Mouse (Mus musculus) gastrocnemius, postnatal 10 days (tissue): ENCODE data around the gene Rai14. TPM values are rescaled to one million over a fixed set of nuclear protein-coding genes. Genes with fewer than 3 reads are reported as not detected.

Experiments
- DNase-seq: peaks from one replicate; pipeline ENCODE4 v3.0.0; 2021; ENCODE audit warnings: mixed read lengths
- total RNA-seq, 2 experiments: library from RNA; stranded (reverse); gene quantifications; 2 replicates each; pipeline ENCODE4 v1.2.3; 2021

Gene Rai14
- total RNA-seq, 2 experiments from 2014 or later, result 8.2 to 12.8 TPM

DNA sequence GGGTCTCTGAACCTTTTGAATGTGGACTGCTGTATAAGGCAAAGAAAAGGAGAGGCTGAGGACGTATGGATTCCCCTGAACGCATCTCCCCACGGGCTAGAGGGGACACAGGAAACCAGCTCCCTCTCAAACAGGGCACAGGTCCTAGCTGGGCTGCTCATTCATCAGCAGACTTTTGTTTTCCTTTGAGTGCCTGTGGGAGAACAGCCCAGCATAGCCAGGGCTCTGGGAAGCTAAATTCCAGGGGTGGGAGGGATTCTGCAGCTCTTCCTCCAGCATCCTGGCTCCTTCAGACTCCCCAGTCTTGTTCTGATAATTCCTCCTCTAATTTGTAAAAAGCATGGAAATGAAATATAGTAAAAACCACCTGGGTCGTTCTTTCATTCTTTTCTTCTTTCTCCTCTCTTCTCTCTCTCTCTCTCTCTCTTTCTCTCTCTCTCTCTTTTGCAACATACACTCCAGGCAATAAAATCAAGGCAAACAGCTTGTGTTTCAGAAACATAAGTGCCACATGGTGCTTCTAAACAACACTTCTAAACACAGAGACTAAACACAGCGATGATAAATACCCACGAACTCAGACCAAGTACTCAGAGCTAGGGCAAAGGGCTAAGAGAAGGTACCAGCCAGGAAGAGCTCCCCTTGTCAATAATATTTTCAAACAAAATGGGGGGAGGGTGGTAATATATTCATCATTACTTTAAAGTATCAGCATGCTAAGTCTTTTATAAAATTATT lies 65.9 kb downstream of the Rai14 start:
- DNase-seq, result peak; percentile 23

DNA sequence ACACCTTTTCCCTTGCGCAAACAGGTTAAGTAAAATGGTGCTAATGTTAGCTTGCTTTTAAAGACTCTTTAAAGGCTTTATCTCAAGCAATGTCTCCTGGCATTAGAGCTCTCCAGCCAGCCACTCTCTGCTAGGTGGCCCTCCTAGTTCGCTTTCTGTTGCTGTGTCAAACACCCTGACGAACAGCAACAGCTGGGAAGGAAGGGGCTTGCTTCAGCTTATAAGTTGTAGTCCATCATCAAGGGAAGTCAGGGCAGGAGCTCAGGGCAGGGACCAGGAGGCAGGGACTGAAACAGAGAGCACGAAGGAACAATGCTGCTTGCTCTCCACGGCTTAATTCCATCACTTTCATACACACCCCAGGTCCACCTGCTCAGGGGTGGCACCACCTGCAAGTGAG lies 68.1 kb downstream of the Rai14 start:
- no peak for DNase-seq

DNA sequence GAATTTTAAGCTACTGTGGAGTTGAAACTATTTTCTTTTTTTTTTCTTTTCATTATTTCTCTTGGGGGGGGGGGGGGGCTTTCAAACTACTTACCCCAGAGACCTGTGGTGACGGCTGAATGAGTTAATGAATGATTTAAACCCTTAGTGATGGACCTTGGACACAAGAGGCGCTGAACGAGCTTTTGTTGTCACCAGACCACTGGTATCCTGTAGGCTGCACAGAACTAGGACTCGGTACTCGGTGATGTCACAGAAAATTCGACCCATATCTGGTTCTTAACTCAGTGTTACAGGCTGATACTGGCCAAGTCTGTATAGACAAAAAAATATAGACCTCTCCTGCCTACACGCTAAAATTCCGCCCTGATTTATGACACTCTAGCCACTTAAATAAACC lies 69.3 kb downstream of the Rai14 start:
- DNase-seq, result no peak

DNA sequence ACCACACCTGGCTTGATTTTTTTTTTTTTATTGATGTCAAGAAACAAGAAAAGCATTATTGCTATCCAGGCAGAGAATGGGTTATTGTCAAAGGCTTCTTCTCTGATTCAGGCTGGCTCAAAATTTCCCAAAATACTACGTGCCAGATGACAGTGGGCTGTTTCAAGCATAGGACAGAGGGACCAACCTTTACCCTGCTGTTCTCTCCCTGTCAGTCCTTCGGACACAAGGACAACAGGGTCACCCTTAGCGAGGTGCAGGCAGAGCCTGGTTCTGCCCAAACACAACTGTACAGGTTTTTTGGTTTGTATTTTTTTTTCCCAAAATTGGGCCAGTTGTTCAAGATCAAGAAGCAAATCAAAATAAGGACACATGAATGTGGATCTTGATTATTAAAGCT lies 70.6 kb downstream of the Rai14 start:
- DNase-seq, result no peak

GRCm38 (mm10) chr15:10643224-10643623 lies 71.2 kb downstream of the Rai14 start:
- no peak for DNase-seq

- no peak for DNase-seq
These were observed 72.0 kb downstream of the Rai14 start for GRCm38 (mm10) chr15:10642419-10642818.

GRCm38 (mm10) chr15:10640721-10641120 lies 73.7 kb downstream of the Rai14 start:
- DNase-seq, result no peak

DNA sequence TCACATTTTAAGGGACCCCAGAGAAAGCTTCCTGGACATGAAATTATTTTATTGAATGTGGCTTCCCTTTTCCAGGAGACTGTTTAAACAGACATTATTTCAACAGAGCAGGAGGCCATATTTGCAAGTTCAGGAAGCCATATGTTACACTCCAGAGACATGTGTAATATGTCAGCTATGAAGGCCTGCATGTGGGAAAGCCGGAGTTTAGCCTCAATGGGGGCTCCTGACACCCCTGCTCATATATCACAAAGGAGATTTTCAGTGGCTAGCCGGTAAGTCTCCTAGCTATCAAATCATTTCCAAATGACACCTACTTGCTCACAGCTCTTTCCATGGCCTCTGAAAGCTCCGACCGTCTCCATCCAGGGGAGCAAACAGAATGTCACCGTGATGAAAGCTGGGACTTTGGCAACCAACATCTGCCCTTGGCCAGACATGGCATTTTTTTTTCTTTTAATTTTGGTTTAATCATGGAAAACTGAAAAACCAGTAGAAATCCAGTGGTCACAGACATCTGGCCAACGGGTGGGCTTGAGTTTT lies 77.1 kb downstream of the Rai14 start:
- DNase-seq, result no peak

DNA sequence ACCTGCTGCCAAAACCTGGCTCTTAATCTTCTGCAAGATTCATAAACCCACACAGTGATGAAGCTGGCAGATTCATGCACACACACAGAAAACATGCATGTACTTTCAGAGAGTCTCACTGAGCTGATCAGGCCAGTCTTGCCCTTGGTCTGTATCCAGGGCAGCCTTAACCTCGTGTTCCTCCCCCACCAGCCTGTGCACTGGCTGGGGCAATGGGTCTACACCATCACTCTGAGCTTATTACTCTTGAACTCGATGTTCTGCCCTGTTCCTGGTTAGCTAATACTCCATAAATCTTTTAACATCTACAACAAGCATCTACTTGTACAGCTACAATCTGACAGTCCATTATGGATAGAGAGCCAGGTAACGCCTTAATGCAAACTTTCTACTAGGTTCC lies 77.6 kb downstream of the Rai14 start:
- DNase-seq, result no peak

DNA sequence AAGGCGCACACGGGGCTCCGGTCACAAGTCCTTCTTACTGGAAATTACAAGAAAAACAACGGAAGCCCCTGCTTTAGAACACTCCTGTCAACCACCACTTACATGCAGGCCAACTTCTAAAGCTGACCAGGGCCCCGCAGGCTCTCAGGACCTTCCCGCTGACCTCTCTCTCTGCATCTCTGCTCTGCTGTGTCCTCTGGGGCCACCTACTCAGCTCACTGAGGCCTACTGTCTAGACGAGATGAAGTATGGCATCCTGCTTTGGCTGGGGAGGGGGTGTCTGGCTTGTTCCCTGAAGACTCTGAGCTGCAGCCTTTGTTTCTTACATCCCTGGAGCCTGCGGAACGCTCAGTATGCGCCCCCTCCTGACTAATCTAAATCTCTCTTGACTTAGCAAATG lies 79.3 kb downstream of the Rai14 start:
- DNase-seq, result no peak

DNA sequence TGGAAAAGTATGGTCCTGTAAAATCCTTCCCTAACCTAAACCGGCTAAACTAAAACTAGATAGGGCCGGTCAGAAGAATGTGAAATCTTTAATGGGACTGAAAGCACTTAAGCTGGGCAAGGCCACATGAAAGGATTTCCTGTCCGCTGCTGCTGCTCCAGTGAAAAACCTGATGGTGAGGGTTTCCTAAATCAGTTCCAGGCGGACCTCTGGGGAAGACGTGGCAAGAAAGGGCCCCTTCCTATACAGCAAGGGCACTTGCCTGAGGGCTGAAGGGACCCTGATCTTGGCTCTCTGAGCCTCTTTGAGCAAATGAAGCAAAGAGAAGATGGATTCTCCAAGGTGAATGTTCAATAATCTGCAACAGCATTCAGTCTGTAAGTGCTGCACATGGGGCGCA lies 80.2 kb downstream of the Rai14 start:
- no peak for DNase-seq

DNA sequence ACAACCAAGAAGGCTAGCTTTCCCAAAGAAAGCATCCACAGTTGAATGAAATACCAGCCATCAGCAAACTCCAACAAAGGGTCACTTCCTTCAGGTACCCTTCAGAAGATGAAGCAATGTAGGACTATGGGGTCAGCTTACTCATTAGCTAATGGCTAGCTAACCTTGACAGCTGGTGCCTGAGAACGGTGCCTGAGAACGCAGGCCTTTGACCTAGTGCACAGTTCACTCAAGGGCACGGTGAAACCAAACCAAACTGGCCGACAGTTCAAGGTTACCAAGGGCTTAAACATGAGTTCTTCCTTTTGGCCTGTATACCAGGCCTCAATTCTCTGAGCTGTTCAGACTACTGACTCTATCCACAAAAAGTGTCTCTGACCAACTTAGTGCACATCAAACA lies 81.0 kb downstream of the Rai14 start:
- DNase-seq, result no peak

- no peak for DNase-seq
These were observed 81.8 kb downstream of the Rai14 start for GRCm38 (mm10) chr15:10632581-10632980.

DNA sequence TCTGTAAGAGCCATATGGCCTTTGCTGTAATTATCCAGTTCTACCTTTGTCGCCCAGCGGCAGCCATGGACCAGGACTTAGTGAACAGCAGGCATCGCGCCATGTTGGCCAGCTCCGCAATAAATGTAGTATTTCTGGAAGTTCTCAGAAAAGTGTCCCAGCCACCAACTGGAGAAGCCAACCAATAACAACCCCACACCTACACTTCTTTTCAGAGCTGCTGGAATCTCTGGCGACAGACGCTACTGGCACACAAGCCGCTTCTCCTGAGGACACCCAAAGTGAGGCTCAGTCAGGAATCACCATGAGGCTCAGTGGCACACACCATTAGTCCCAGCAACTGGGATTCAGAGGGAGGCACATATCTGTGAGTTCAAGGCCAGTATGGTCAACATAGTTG lies 82.4 kb downstream of the Rai14 start:
- DNase-seq, result no peak

DNA sequence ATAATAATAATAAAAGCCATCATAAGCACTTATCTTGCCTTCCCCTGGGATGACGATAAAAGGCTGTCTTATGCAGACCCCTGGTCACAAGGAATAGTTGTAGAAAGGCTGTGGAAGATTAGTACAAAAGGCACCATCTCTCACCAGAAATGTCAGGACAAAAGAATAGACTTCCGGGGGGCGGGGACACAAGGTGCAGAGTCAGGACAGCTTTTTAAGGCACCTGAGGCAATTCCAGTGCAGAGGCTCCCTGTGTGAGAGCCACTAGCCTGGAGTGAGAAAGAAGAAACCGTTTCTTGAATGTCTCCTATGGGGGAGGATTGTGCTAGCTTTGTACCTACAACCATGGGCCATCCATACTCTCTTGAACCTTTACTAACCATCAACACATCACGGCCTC lies 82.9 kb downstream of the Rai14 start:
- DNase-seq, result no peak

- DNase-seq, result no peak
These were observed 85.5 kb downstream of the Rai14 start for GRCm38 (mm10) chr15:10628980-10629346.

DNA sequence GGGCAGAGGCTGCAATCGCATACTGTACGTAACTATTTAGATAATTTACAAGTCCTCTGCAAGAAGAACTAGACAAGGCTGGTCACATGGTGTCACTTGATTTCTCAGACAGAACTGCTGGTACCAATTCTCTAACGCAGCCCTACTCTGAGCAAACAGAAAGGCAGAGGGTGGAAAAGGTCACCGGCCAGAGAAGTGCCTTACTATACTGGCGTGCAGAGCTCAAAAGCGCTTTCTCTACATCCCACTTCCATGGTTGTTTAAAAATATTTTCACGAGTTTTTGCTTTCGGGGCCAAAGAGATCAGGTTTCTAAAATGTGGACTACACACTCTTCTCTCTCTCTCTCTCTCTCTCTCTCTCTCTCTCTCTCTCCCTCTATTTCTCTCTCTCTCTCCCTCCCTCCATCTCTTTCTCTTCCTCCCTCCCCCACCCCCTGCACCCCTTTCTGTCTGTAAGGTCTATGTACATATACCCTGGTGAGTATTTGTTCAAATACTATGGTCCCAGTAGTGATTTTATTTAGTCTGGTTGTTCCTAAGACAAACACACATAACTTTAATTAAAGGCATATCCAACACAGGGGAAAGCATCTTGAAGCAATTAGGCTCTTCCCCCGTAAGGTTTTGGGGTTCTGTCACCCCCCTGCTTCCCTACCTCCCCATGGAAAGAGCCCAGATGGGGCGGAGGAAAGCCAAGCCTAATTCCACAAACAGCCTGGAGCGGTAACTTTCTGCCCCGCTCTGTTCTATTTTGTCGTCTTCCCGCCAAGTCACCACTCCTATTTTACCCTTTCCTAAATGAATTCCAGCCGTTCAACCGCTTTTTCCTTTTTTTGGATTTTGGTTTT lies 86.1 kb downstream of the Rai14 start:
- no peak for DNase-seq

GRCm38 (mm10) chr15:10623571-10624227 lies 90.7 kb downstream of the Rai14 start:
- DNase-seq, result no peak

DNA sequence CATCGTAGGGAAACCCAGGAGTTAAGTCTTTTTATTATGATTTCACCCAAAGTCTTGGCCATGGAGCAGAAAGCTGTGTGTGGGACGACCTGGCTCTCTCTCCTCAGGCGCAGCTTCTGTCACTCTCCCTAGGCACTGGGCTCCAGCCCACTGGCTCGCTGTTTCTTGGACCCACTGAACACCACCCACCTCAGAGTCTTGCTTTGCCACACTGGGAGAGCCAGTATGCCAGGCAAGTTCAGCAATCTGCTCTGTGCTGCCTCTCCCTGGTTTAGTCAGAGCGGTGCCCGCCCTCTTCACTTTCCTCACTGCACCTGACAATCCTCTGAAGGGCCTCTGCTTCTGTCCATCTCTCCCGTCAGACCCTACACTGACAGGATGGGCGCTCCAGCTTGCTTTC lies 93.2 kb downstream of the Rai14 start:
- DNase-seq, result no peak

GRCm38 (mm10) chr15:10619678-10620077 lies 94.7 kb downstream of the Rai14 start:
- no peak for DNase-seq

GRCm38 (mm10) chr15:10618276-10618675 lies 96.1 kb downstream of the Rai14 start:
- DNase-seq, result no peak

- no peak for DNase-seq
These were observed 98.4 kb downstream of the Rai14 start for GRCm38 (mm10) chr15:10616001-10616400.

DNA sequence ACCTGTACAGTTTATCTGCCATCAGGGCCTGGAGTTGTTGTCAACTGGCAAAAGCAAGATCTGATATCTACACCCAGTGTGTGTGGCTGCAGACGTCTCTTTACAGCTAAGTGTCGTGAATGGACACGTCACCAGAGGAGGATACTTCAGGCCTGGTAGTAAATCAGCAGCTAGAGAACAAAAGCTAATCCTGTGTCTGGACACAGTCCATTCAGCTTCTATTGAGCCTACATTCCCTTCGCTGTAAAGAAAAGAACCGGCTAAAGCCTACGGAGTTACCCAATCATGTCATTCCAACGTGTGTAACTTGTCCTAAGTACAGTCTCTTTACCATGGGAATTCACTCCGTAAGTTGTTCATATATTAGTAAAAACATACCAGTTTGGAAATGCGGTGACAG lies 103.4 kb downstream of the Rai14 start:
- no peak for DNase-seq
